Mouse (Mus musculus): Measurements from ENCODE around the gene Gpc3. TPM values are rescaled to one million over a fixed set of nuclear protein-coding genes. Genes with fewer than 3 reads are reported as not detected.

Gene Gpc3
- total and polyA plus RNA-seq, 3 experiments, result not detected

DNA sequence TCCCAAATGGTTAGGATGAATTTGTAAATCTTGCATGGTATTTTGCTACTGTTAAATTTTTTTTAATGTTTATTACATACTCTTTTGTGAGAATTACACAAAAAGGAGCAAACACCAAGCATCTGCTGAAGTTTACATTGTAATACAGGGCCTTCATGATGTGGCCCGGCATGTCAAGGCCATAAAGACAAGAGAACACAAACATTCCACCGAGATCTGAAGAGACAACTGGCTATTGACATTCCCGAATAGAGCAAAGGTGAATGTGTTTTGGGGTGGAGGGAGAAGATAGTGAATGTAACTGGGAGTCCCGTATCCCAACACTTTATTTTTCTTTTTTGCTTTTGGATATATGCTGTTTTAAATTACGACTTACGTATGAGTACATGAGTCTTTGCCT lies 20.2 kb upstream of the Gpc3 start:
- no peak for TF ChIP-seq JUN (IDR thresholded peaks at IDR 0.05; ENCODE audit: insufficient read depth, low read depth, low read length)
- no peak for TF ChIP-seq POLR2AphosphoS2 (IDR thresholded peaks at IDR 0.05; ENCODE audit: low read depth, low read length)
- no peak for TF ChIP-seq ETS1 (conservative IDR thresholded peaks at IDR 0.05; ENCODE audit: low read depth, low read length)
- TF ChIP-seq NELFE (IDR thresholded peaks at IDR 0.05; ENCODE audit: low read depth, low read length), result no peak
- no peak for TF ChIP-seq IRF4 (IDR thresholded peaks at IDR 0.05; ENCODE audit: low read depth, low read length)
- dilution Hi-C loops (cut with MboI; ENCODE audit: extremely low pct_ligation_motif_present, extremely low pct_unique_long_range_greater_than_20kb, low sequenced_read_pairs), result no loop called here

DNA sequence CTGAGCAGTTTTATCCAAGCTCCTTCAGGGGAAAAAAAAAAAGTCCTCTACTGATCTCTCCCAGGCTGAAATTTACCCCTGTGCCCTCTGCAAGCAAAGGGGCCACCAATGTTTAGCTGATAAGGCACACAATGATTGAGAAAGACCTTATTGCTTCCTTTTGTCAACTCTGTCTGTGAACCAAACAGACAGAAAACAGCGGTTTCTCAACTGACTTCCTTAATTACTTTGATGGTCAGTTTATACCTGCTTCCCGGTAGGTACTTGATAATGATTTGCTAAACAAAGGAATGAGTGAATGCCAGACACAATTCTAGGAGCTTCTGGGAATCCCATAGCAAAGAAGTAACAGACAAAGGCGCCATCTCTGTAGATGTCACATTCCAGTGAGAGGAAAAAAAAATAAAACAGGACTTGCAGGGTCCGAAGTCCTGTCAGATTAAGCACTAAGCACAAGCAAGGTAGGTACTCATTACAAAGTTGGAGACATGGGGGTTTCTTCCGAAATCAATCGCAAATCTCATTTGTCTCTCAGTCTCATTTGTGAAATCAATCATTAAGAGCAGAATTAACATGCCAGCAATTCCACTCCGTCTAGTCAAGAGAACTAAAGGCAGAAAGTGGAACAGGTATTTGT lies 19.1 kb upstream of the Gpc3 start:
- Histone ChIP-seq H3K79me2 (replicated peaks; ENCODE audit: control insufficient read depth, extremely low read depth, insufficient read depth, poor library complexity, severe bottlenecking) (no peaks in the 10 kb centered on the region), H3K36me3 (replicated peaks in 1 of 2; ENCODE audit: control insufficient read depth in 1 of 2, insufficient read depth in 1 of 2, low read length in 1 of 2) (no peaks in the 10 kb centered on the region), H3K4me2 (ENCODE audit: insufficient read depth, low read depth, poor library complexity, severe bottlenecking) (no peak overlapping the region), H3K4me1 (ENCODE audit: control insufficient read depth in 1 of 2, insufficient read depth in 2 of 2) (no peaks in the 10 kb centered on the region), H3K27me3 (replicated peaks) (no peaks in the 10 kb centered on the region), H3K27ac (ENCODE audit: insufficient read depth, low read depth) (no peak overlapping the region), H3K9me3 (replicated peaks; ENCODE audit: low read length) (no peaks in the 10 kb centered on the region), H3K9ac (ENCODE audit: insufficient read depth, low read depth) (no peak overlapping the region), H3K4me3 (replicated peaks in 1 of 3; ENCODE audit: low read depth in 2 of 3, low read length in 2 of 3, poor library complexity in 1 of 3) (no peak overlapping the region)
- TF ChIP-seq ZKSCAN1 (IDR thresholded peaks at IDR 0.05; ENCODE audit: borderline replicate concordance, low read depth, low read length), result no peak
- TF ChIP-seq JUN (IDR thresholded peaks at IDR 0.05; ENCODE audit: insufficient read depth, low read depth, low read length), result no peak
- no peak for TF ChIP-seq JUND (conservative IDR thresholded peaks at IDR 0.05; ENCODE audit: low read depth, low read length)
- no peak for TF ChIP-seq GABPA (IDR thresholded peaks at IDR 0.05; ENCODE audit: insufficient replicate concordance, low read depth, low read length)
- no peak for TF ChIP-seq ZMIZ1 (IDR thresholded peaks at IDR 0.05; ENCODE audit: low read depth, low read length)
- no peak for TF ChIP-seq EP300 (IDR thresholded peaks at IDR 0.05; ENCODE audit: low read length)
- TF ChIP-seq MAZ (IDR thresholded peaks at IDR 0.05; ENCODE audit: low read depth, low read length), result no peak
- no peak for TF ChIP-seq MAX (IDR thresholded peaks at IDR 0.05; ENCODE audit: low read length)
- TF ChIP-seq HCFC1 (IDR thresholded peaks at IDR 0.05; ENCODE audit: low read depth, low read length), result no peak
- TF ChIP-seq CHD1 (IDR thresholded peaks at IDR 0.05; ENCODE audit: low read depth, low read length), result no peak
- no peak for TF ChIP-seq ZNF384 (IDR thresholded peaks at IDR 0.05; ENCODE audit: low read depth, low read length)
- no peak for TF ChIP-seq MXI1 (IDR thresholded peaks at IDR 0.05; ENCODE audit: low read depth, low read length)
- TF ChIP-seq ETS1 (conservative IDR thresholded peaks at IDR 0.05; ENCODE audit: low read depth, low read length), result no peak
- no peak for TF ChIP-seq TBP (conservative IDR thresholded peaks at IDR 0.05; ENCODE audit: low read depth, low read length)
- no peak for TF ChIP-seq PAX5 (IDR thresholded peaks at IDR 0.05; ENCODE audit: low read length)
- TF ChIP-seq SIN3A (IDR thresholded peaks at IDR 0.05; ENCODE audit: low read length), result no peak
- no peak for TF ChIP-seq NRF1 (IDR thresholded peaks at IDR 0.05; ENCODE audit: low read depth, low read length)
- no peak for TF ChIP-seq UBTF (IDR thresholded peaks at IDR 0.05; ENCODE audit: low read depth, low read length)
- TF ChIP-seq CHD2 (IDR thresholded peaks at IDR 0.05; ENCODE audit: low read length), result no peak
- no peak for TF ChIP-seq IRF4 (IDR thresholded peaks at IDR 0.05; ENCODE audit: low read depth, low read length)
- in situ Hi-C loops (cut with MboI; ENCODE audit: low pct_ligation_motif_present, low pct_unique_long_range_greater_than_20kb, low sequenced_read_pairs), result no loop called here
- dilution Hi-C loops (cut with MboI; ENCODE audit: extremely low pct_ligation_motif_present, extremely low pct_unique_long_range_greater_than_20kb, low sequenced_read_pairs), result no loop called here
- DNase-seq (ENCODE audit: extremely low read depth), result no peak

More for the DNA sequence above, 20.2 kb upstream of the Gpc3 start:
- no peaks in the 10 kb centered on the region for H3K27me3 ChIP-seq (replicated peaks)
- no peak overlapping the region for H3K9ac ChIP-seq (ENCODE audit: insufficient read depth, low read depth)
- no peak overlapping the region for H3K27ac ChIP-seq (ENCODE audit: insufficient read depth, low read depth)
- H3K4me3 ChIP-seq (replicated peaks in 1 of 3; ENCODE audit: low read depth in 2 of 3, low read length in 2 of 3, poor library complexity in 1 of 3), result no peak overlapping the region
- in situ Hi-C loops (cut with MboI; ENCODE audit: low pct_ligation_motif_present, low pct_unique_long_range_greater_than_20kb, low sequenced_read_pairs), result no loop called here
- no peaks in the 10 kb centered on the region for H3K36me3 ChIP-seq (replicated peaks in 1 of 2; ENCODE audit: control insufficient read depth in 1 of 2, insufficient read depth in 1 of 2, low read length in 1 of 2)
- no peaks in the 10 kb centered on the region for H3K9me3 ChIP-seq (replicated peaks; ENCODE audit: low read length)
- H3K4me2 ChIP-seq (ENCODE audit: insufficient read depth, low read depth, poor library complexity, severe bottlenecking), result no peak overlapping the region
- no peaks in the 10 kb centered on the region for H3K79me2 ChIP-seq (replicated peaks; ENCODE audit: control insufficient read depth, extremely low read depth, insufficient read depth, poor library complexity, severe bottlenecking)
- DNase-seq (ENCODE audit: extremely low read depth), result no peak
- no peaks in the 10 kb centered on the region for H3K4me1 ChIP-seq (ENCODE audit: control insufficient read depth in 1 of 2, insufficient read depth in 2 of 2)

Measured in CH12.LX (cell line).